Mouse (Mus musculus) retina, postnatal 1 day (tissue): ENCODE measurements at regions not wholly inside any gene's neighbourhood (a gene's known extent, or its start where the extent isn't known, plus 50 kb on each side); places are given as distances from the start of the nearest gene placed in this dataset.

Source experiments
- DNase-seq: peaks from one replicate; pipeline ENCODE4 v3.0.0-alpha.2; 2012

GRCm38 (mm10) chr12:77667875-77668204, 429.9 kb downstream of the Fut8 start:
- DNase-seq = peak; percentile 81

- DNase-seq = no peak
Measured at GRCm38 (mm10) chr12:77670531-77670930, 432.6 kb downstream of the Fut8 start.

- no peak for DNase-seq
Measured at GRCm38 (mm10) chr12:77674352-77674751, 436.4 kb downstream of the Fut8 start.

DNA sequence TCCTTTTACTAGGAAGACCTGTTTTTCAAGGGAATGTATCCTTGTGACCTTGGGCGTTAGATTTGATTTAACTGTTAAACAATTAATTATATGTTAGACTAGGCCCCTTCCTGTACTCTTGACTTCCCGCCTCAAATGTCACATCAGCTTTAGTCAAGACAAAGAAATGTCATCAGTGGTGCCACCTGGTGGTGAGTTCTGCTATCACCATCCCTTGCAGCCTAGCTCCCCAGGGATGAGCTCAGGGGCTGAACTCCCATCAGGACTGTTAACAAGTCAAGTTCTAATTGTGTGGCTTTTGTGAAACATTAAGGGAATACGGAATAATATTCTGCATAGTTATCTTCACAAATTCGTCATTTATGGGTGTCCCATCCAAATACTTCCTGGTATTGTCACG, 436.8 kb downstream of the Fut8 start:
- peak; percentile 60 for DNase-seq

- peak; percentile 77 for DNase-seq
Measured at GRCm38 (mm10) chr12:77678040-77678439, 440.1 kb downstream of the Fut8 start.

GRCm38 (mm10) chr12:77694101-77694500, 456.2 kb downstream of the Fut8 start:
- no peak for DNase-seq

- no peak for DNase-seq
Measured at GRCm38 (mm10) chr12:77696039-77696631, 458.2 kb downstream of the Fut8 start.

GRCm38 (mm10) chr12:77696662-77697061, 458.7 kb downstream of the Fut8 start:
- DNase-seq = no peak

DNA sequence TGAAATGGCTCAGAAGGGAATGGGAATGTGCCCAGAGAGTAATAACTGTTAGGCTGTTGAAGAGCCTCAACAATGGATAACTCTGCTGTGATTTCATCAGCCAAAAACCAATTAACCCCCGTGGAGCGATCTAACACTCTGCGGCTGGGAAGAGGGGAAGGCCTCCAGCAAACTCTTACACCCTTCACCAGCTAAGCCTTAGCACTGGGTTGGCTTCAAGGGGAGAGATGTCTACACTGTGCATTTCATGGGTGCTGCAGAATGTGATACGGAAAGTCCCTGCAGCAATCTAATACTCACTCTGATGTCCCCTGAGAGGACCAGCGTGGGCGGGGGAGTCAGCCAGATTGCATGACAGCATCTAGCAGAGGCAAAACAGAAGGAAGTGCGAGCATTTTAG, 460.2 kb downstream of the Fut8 start:
- no peak for DNase-seq

GRCm38 (mm10) chr12:77699896-77700605, 462.1 kb downstream of the Fut8 start:
- peak; percentile 32 for DNase-seq

- DNase-seq = no peak
Measured at GRCm38 (mm10) chr12:77715506-77715905, 477.6 kb downstream of the Fut8 start.

- peak; percentile 77 for DNase-seq
Measured at GRCm38 (mm10) chr12:77715979-77716378, 478.1 kb downstream of the Fut8 start.

- DNase-seq = no peak
Measured at GRCm38 (mm10) chr12:77727766-77728165, 466.3 kb upstream of the Gm6657 start.

GRCm38 (mm10) chr12:77739047-77739760, 454.8 kb upstream of the Gm6657 start:
- DNase-seq = peak; percentile 73

DNA sequence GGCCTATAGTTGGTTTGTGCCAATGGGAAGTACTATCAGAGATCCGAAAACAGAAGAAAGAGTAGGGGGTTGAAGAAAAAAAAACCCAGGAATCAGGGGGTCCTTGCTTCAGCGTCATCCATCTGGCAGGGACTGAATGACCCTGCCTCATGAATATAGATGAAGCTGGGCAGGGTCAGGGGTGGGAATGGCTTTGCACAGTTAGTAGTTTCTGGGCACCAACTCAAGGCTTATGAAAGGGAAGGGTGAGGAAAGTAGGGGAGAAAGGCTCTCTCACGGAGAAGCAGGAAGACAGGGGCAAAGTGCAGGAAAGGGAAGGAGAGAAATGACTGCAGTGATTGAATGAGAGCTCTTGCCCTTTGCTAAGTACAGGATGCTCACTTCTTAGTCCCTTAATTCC, 451.3 kb upstream of the Gm6657 start:
- no peak for DNase-seq

- no peak for DNase-seq
Measured at GRCm38 (mm10) chr12:77749438-77750007, 444.5 kb upstream of the Gm6657 start.

DNA sequence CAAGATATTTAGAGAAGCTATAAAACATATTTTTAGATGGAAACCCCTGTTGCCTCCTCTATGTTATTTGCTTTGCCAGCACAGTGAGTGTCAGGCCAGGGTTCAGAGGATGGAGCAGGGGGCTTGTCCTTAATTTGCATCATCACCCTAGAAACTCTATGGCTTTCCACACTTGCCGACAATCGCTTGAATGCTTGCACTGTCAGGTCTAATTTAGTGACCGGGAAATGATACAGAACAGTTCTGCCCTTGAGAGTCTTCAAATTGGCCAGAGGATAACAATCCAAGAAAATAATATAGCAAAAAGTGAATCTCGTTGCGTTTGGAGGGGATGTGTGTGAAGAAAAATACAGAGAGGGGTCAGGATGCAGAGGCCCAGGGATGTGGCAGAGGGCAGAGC, 441.9 kb upstream of the Gm6657 start:
- no peak for DNase-seq

DNA sequence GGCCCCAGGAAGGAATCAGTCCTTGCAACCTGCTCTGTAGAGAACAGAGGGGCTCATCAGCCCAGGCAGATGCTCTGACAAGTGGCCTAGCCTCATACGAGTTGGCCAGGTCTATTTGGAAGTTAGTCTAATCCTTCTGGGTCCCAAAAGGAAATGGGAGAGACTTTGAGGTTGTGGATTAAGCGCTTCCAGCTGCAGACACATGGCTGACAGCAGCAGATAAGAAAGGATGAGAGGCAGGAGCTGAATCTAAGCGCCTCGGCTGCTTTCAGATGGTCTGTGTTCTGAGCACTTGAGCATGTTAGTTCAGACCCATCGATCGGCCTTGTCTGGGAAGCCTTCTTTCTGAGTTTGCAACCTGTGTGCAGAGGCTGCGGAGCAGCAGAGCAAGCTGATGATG, 438.0 kb upstream of the Gm6657 start:
- no peak for DNase-seq

GRCm38 (mm10) chr12:77760976-77761375, 433.1 kb upstream of the Gm6657 start:
- DNase-seq = no peak

DNA sequence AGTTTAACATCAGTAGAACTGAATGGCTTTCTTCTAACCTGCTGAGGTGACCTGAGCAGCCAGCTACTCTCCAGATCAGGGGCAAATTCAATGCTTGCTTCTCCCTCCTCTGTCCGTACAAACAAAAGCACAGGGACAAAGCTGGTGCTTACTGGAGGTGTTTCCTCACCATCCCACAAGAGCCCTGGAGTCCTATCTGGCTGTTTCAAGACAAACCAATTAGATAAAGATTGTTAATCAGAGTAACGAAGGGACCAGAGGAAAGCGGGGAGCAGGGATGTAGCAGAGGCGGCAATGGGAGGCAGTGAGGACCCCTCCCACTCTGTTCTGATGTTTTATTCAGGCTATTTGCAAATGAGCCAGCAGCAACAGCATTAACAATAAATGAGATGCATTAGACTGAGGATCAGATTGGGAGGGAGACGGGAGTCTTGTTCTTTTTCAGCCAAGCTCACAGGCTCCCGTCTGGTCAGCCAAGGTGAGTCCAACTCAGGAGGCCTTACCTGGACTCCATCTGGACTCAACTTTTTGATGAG, 418.0 kb upstream of the Gm6657 start:
- no peak for DNase-seq

GRCm38 (mm10) chr12:77776755-77777154, 417.3 kb upstream of the Gm6657 start:
- no peak for DNase-seq

- peak; percentile 78 for DNase-seq
Measured at GRCm38 (mm10) chr12:77780885-77781698, 412.9 kb upstream of the Gm6657 start.

- DNase-seq = no peak
Measured at GRCm38 (mm10) chr12:77783909-77784308, 410.1 kb upstream of the Gm6657 start.
